Mouse (Mus musculus): ENCODE results near the gene Med9. TPM values are rescaled to one million over a fixed set of nuclear protein-coding genes. Genes with fewer than 3 reads are reported as not detected.

Med9 gene
- polyA plus RNA-seq, 1 experiment, result 19.8 TPM

- Histone ChIP-seq H3K4me1 (ENCODE audit: control insufficient read depth, insufficient read depth, low read length) (no peaks in the 10 kb centered on the region), H3K27ac (ENCODE audit: insufficient read depth, low read length) (no peak overlapping the region), H3K4me3 (ENCODE audit: low read depth, low read length) (no peak overlapping the region), H3K36me3 (ENCODE audit: control insufficient read depth, insufficient read depth, low read length, poor library complexity, severe bottlenecking) (no peaks in the 10 kb centered on the region), H3K9me3 (replicated peaks; ENCODE audit: control insufficient read depth, insufficient read depth, low read length, poor library complexity, severe bottlenecking) (no peaks in the 10 kb centered on the region), H3K9ac (ENCODE audit: low read depth, poor library complexity, severe bottlenecking) (no peak overlapping the region), H3K27me3 (ENCODE audit: control insufficient read depth, insufficient read depth, low read length, poor library complexity, severe bottlenecking) (no peaks in the 10 kb centered on the region)
- TF ChIP-seq EP300 (IDR thresholded peaks at IDR 0.05; ENCODE audit: insufficient read depth, low read depth, low read length) (no peak), POLR2A (IDR thresholded peaks at IDR 0.05; ENCODE audit: insufficient read depth, low read length) (no peak), CTCF (IDR thresholded peaks at IDR 0.05; ENCODE audit: low read depth, low read length) (no peak)
These were observed 39.6 kb upstream of the Med9 start for GRCm38 (mm10) chr11:59908446-59908845.

GRCm38 (mm10) chr11:59910586-59910985, 37.4 kb upstream of the Med9 start:
- Histone ChIP-seq H3K36me3 (ENCODE audit: control insufficient read depth, insufficient read depth, low read length, poor library complexity, severe bottlenecking) (no peaks in the 10 kb centered on the region), H3K9me3 (replicated peaks; ENCODE audit: control insufficient read depth, insufficient read depth, low read length, poor library complexity, severe bottlenecking) (no peaks in the 10 kb centered on the region), H3K9ac (ENCODE audit: low read depth, poor library complexity, severe bottlenecking) (no peak overlapping the region), H3K4me1 (ENCODE audit: control insufficient read depth, insufficient read depth, low read length) (no peaks in the 10 kb centered on the region), H3K27me3 (ENCODE audit: control insufficient read depth, insufficient read depth, low read length, poor library complexity, severe bottlenecking) (no peaks in the 10 kb centered on the region), H3K27ac (ENCODE audit: insufficient read depth, low read length) (no peak overlapping the region), H3K4me3 (ENCODE audit: low read depth, low read length) (no peak overlapping the region)
- no peak for TF ChIP-seq EP300 (IDR thresholded peaks at IDR 0.05; ENCODE audit: insufficient read depth, low read depth, low read length)
- TF ChIP-seq POLR2A (IDR thresholded peaks at IDR 0.05; ENCODE audit: insufficient read depth, low read length), result no peak
- TF ChIP-seq CTCF (IDR thresholded peaks at IDR 0.05; ENCODE audit: low read depth, low read length), result no peak

GRCm38 (mm10) chr11:59911523-59911922, 36.5 kb upstream of the Med9 start:
- no peak overlapping the region for H3K27ac ChIP-seq (ENCODE audit: insufficient read depth, low read length)
- H3K36me3 ChIP-seq (ENCODE audit: control insufficient read depth, insufficient read depth, low read length, poor library complexity, severe bottlenecking), result no peaks in the 10 kb centered on the region
- H3K4me3 ChIP-seq (ENCODE audit: low read depth, low read length), result no peak overlapping the region
- H3K9ac ChIP-seq (ENCODE audit: low read depth, poor library complexity, severe bottlenecking), result no peak overlapping the region
- TF ChIP-seq CTCF (IDR thresholded peaks at IDR 0.05; ENCODE audit: low read depth, low read length) (no peak), POLR2A (IDR thresholded peaks at IDR 0.05; ENCODE audit: insufficient read depth, low read length) (no peak), EP300 (IDR thresholded peaks at IDR 0.05; ENCODE audit: insufficient read depth, low read depth, low read length) (no peak)
- no peaks in the 10 kb centered on the region for H3K9me3 ChIP-seq (replicated peaks; ENCODE audit: control insufficient read depth, insufficient read depth, low read length, poor library complexity, severe bottlenecking)
- no peaks in the 10 kb centered on the region for H3K4me1 ChIP-seq (ENCODE audit: control insufficient read depth, insufficient read depth, low read length)
- no peaks in the 10 kb centered on the region for H3K27me3 ChIP-seq (ENCODE audit: control insufficient read depth, insufficient read depth, low read length, poor library complexity, severe bottlenecking)

GRCm38 (mm10) chr11:59913702-59914101, 34.3 kb upstream of the Med9 start:
- TF ChIP-seq EP300 (IDR thresholded peaks at IDR 0.05; ENCODE audit: insufficient read depth, low read depth, low read length), result no peak
- TF ChIP-seq CTCF (IDR thresholded peaks at IDR 0.05; ENCODE audit: low read depth, low read length), result no peak
- TF ChIP-seq POLR2A (IDR thresholded peaks at IDR 0.05; ENCODE audit: insufficient read depth, low read length), result no peak
- H3K9me3 ChIP-seq (replicated peaks; ENCODE audit: control insufficient read depth, insufficient read depth, low read length, poor library complexity, severe bottlenecking), result no peaks in the 10 kb centered on the region; the same call in 1 of the 2 replicates

GRCm38 (mm10) chr11:59918014-59918413, 30.0 kb upstream of the Med9 start:
- H3K9me3 ChIP-seq (replicated peaks; ENCODE audit: control insufficient read depth, insufficient read depth, low read length, poor library complexity, severe bottlenecking), result no peaks in the 10 kb centered on the region; the same call in 1 of the 2 replicates
- no peak overlapping the region for H3K4me3 ChIP-seq (ENCODE audit: low read depth, low read length)
- TF ChIP-seq EP300 (IDR thresholded peaks at IDR 0.05; ENCODE audit: insufficient read depth, low read depth, low read length) (no peak), POLR2A (IDR thresholded peaks at IDR 0.05; ENCODE audit: insufficient read depth, low read length) (no peak), CTCF (IDR thresholded peaks at IDR 0.05; ENCODE audit: low read depth, low read length) (no peak)
- no peak overlapping the region for H3K27ac ChIP-seq (ENCODE audit: insufficient read depth, low read length)
- H3K4me1 ChIP-seq (ENCODE audit: control insufficient read depth, insufficient read depth, low read length), result no peaks in the 10 kb centered on the region
- H3K36me3 ChIP-seq (ENCODE audit: control insufficient read depth, insufficient read depth, low read length, poor library complexity, severe bottlenecking), result no peaks in the 10 kb centered on the region
- H3K27me3 ChIP-seq (ENCODE audit: control insufficient read depth, insufficient read depth, low read length, poor library complexity, severe bottlenecking), result no peaks in the 10 kb centered on the region
- H3K9ac ChIP-seq (ENCODE audit: low read depth, poor library complexity, severe bottlenecking), result no peak overlapping the region

More at GRCm38 (mm10) chr11:59913702-59914101, 34.3 kb upstream of the Med9 start:
- no peaks in the 10 kb centered on the region for H3K4me1 ChIP-seq (ENCODE audit: control insufficient read depth, insufficient read depth, low read length)
- H3K27me3 ChIP-seq (ENCODE audit: control insufficient read depth, insufficient read depth, low read length, poor library complexity, severe bottlenecking), result no peaks in the 10 kb centered on the region
- H3K27ac ChIP-seq (ENCODE audit: insufficient read depth, low read length), result no peak overlapping the region
- no peak overlapping the region for H3K4me3 ChIP-seq (ENCODE audit: low read depth, low read length)
- no peaks in the 10 kb centered on the region for H3K36me3 ChIP-seq (ENCODE audit: control insufficient read depth, insufficient read depth, low read length, poor library complexity, severe bottlenecking)
- no peak overlapping the region for H3K9ac ChIP-seq (ENCODE audit: low read depth, poor library complexity, severe bottlenecking)

- Histone ChIP-seq H3K4me1 (ENCODE audit: control insufficient read depth, insufficient read depth, low read length) (no peaks in the 10 kb centered on the region), H3K4me3 (ENCODE audit: low read depth, low read length) (no peak overlapping the region), H3K36me3 (ENCODE audit: control insufficient read depth, insufficient read depth, low read length, poor library complexity, severe bottlenecking) (no peaks in the 10 kb centered on the region), H3K27me3 (ENCODE audit: control insufficient read depth, insufficient read depth, low read length, poor library complexity, severe bottlenecking) (no peaks in the 10 kb centered on the region), H3K27ac (ENCODE audit: insufficient read depth, low read length) (no peak overlapping the region), H3K9me3 (replicated peaks; ENCODE audit: control insufficient read depth, insufficient read depth, low read length, poor library complexity, severe bottlenecking) (no peaks in the 10 kb centered on the region; the same call in 1 of the 2 replicates), H3K9ac (ENCODE audit: low read depth, poor library complexity, severe bottlenecking) (no peak overlapping the region)
- TF ChIP-seq EP300 (IDR thresholded peaks at IDR 0.05; ENCODE audit: insufficient read depth, low read depth, low read length) (no peak), CTCF (IDR thresholded peaks at IDR 0.05; ENCODE audit: low read depth, low read length) (no peak), POLR2A (IDR thresholded peaks at IDR 0.05; ENCODE audit: insufficient read depth, low read length) (no peak)
These were observed 28.6 kb upstream of the Med9 start for GRCm38 (mm10) chr11:59919401-59919800.
